Mouse (Mus musculus): ENCODE data around the gene Pnpla8.

- TF ChIP-seq CTCF (IDR thresholded peaks at IDR 0.05; ENCODE audit: control insufficient read depth, insufficient read depth, insufficient read length) (no peak), USF1 (IDR thresholded peaks at IDR 0.05; ENCODE audit: low read depth) (no peak), MYOG (IDR thresholded peaks at IDR 0.05; ENCODE audit: control insufficient read depth, extremely low read depth, insufficient read length) (no peak), CEBPB (IDR thresholded peaks at IDR 0.05; ENCODE audit: low read depth) (no peak), MYOD1 (IDR thresholded peaks at IDR 0.05; ENCODE audit: control insufficient read depth, insufficient read length, low read depth) (no peak), MAX (IDR thresholded peaks at IDR 0.05) (no peak), FOSL1 (IDR thresholded peaks at IDR 0.05; ENCODE audit: insufficient read depth, low read length, poor library complexity, severe bottlenecking) (no peak)
Observed at GRCm38 (mm10) chr12:44283378-44283777, 62.2 kb downstream of the Pnpla8 start.
